Mouse (Mus musculus) megakaryocyte, embryonic 14.5 days (primary cell): ENCODE data around the gene Got2. TPM values are rescaled to one million over a fixed set of nuclear protein-coding genes. Genes with fewer than 3 reads are reported as not detected.

Source experiments
- H3K27me3 ChIP-seq: replicated peaks from 2 replicates; pipeline ENCODE3; 2012; ENCODE audit warnings: inconsistent platforms
- H3K36me3 ChIP-seq: replicated peaks from 2 replicates; pipeline ENCODE3; 2012; ENCODE audit warnings: low read length, inconsistent platforms, mixed read lengths
- H3K4me1 ChIP-seq: 2 replicates; pipeline ENCODE4 v1.6.1; 2012; ENCODE audit warnings: inconsistent platforms
- H3K4me3 ChIP-seq: replicated peaks from 2 replicates; pipeline ENCODE3; 2012; ENCODE audit warnings: moderate library complexity, mild to moderate bottlenecking, inconsistent platforms
- H3K9me3 ChIP-seq: 2 replicates; pipeline ENCODE4 v1.6.1; 2012; ENCODE audit warnings: inconsistent platforms
- FLI1 ChIP-seq: IDR thresholded peaks from 2 replicates; pipeline ENCODE4 v1.6.1; 2012; ENCODE audit warnings: low read length, inconsistent platforms, mixed read lengths
- GATA1 ChIP-seq: IDR thresholded peaks from 3 replicates; pipeline ENCODE4 v1.6.1; 2012; ENCODE audit warnings: mixed read lengths, low read length, inconsistent platforms, borderline replicate concordance
- polyA plus RNA-seq: library from polyadenylated mRNA; stranded (reverse); fragments of >175 nt; gene quantifications from 2 replicates; pipeline ENCODE4 v1.2.3, GENCODE M21; 2012; ENCODE audit warnings: low replicate concordance; ENCODE audit not compliant: insufficient read depth

The Got2 gene
- polyA plus RNA-seq, 1 experiment: 22.3 TPM

- Histone ChIP-seq H3K36me3 (no peaks in the 10 kb centered on the region), H3K27me3 (peaks cover 6% of the 10 kb centered on the region), H3K9me3 (peaks cover 12% of the 10 kb centered on the region; the same call in 1 of the 2 replicates), H3K4me1 (peaks cover 12% of the 10 kb centered on the region), H3K4me3 (no peak overlapping the region)
- TF ChIP-seq FLI1: no peak
- TF ChIP-seq GATA1: no peak
Measured at GRCm38 (mm10) chr8:95822699-95823098, 65.6 kb downstream of the Got2 start.

- Histone ChIP-seq H3K9me3 (peaks cover 12% of the 10 kb centered on the region; the same call in 1 of the 2 replicates), H3K4me3 (no peak overlapping the region), H3K36me3 (no peaks in the 10 kb centered on the region), H3K4me1 (peaks cover 12% of the 10 kb centered on the region), H3K27me3 (peaks cover 6% of the 10 kb centered on the region)
- TF ChIP-seq GATA1 (no peak), FLI1 (no peak)
Measured at GRCm38 (mm10) chr8:95822096-95822495, 66.3 kb downstream of the Got2 start.

- Histone ChIP-seq H3K36me3 (no peaks in the 10 kb centered on the region), H3K9me3 (peaks cover 12% of the 10 kb centered on the region; the same call in 1 of the 2 replicates), H3K4me3 (no peak overlapping the region), H3K4me1 (peaks cover 12% of the 10 kb centered on the region), H3K27me3 (peaks cover 4% of the 10 kb centered on the region)
- TF ChIP-seq GATA1 (no peak), FLI1 (no peak)
Measured at GRCm38 (mm10) chr8:95821266-95821665, 67.1 kb downstream of the Got2 start.

GRCm38 (mm10) chr8:95818211-95818610 lies 70.1 kb downstream of the Got2 start:
- no peak for TF ChIP-seq FLI1
- TF ChIP-seq GATA1: no peak
- no peak overlapping the region for H3K4me3 ChIP-seq
- H3K4me1 ChIP-seq: peaks cover 10% of the 10 kb centered on the region
- H3K36me3 ChIP-seq: no peaks in the 10 kb centered on the region
- no peaks in the 10 kb centered on the region for H3K27me3 ChIP-seq
- H3K9me3 ChIP-seq: peaks cover 3% of the 10 kb centered on the region; the same call in 1 of the 2 replicates

GRCm38 (mm10) chr8:95817597-95817996 lies 70.8 kb downstream of the Got2 start:
- Histone ChIP-seq H3K9me3 (no peaks in the 10 kb centered on the region), H3K36me3 (no peaks in the 10 kb centered on the region), H3K4me1 (peaks cover 4% of the 10 kb centered on the region), H3K27me3 (no peaks in the 10 kb centered on the region), H3K4me3 (no peak overlapping the region)
- TF ChIP-seq GATA1: no peak
- TF ChIP-seq FLI1: no peak

- H3K36me3 ChIP-seq: no peaks in the 10 kb centered on the region
Measured at GRCm38 (mm10) chr8:95816044-95816708, 72.2 kb downstream of the Got2 start.

More at GRCm38 (mm10) chr8:95816044-95816708, 72.2 kb downstream of the Got2 start:
- no peaks in the 10 kb centered on the region for H3K27me3 ChIP-seq
- no peak overlapping the region for H3K4me3 ChIP-seq
- TF ChIP-seq GATA1 (no peak), FLI1 (no peak)
- peaks cover 9% of the 10 kb centered on the region; the same call in 1 of the 2 replicates for H3K4me1 ChIP-seq
- H3K9me3 ChIP-seq: no peaks in the 10 kb centered on the region

Other genes with a start within 250 kb of the Got2 start
- gene Ndrg4, start 211.6 kb downstream of the Got2 start, polyA plus RNA-seq: 30.6 and 36.1 TPM in 2 replicates
- gene Setd6, start 172.7 kb downstream of the Got2 start, polyA plus RNA-seq: 2.0 and 3.7 TPM in 2 replicates
- gene Cnot1, start 81.1 kb downstream of the Got2 start, polyA plus RNA-seq: 1.4 and 2.1 TPM in 2 replicates
- 13.8 and 55.0 TPM in 2 replicates for gene Sap18b, start 63.2 kb downstream of the Got2 start, polyA plus RNA-seq
- 3.6 and 9.6 TPM in 2 replicates for gene Slc38a7, start 35.0 kb downstream of the Got2 start, polyA plus RNA-seq